In the genomic region with DNA sequence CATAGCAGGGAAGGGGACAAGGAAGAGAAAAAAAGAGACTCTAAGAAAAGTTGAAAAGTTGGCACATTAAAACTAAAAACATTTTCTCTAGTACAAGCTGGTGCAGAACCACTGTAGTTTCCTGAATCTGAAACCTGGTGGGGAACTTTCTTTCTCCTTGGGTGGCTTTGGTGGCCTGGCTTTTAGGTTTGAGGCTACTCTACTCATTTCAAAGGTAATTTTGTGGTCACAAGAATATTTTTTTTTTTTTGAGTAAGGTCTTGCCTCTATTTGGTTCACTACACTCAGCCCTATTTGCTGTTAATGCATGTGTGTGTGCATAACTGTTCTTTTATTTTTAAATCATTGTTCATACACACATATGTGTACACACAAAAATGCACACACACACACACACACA, we compare ENCODE assay signal across 7 mouse cellular contexts. TPM values are rescaled to one million over a fixed set of nuclear protein-coding genes. Genes with fewer than 3 reads are reported as not detected.
A peak's percentile ranks its signal among the peaks of the same experiment; 100 is the strongest.
DNase-seq lines count a peak whose midpoint lies in the region; ATAC-seq and TF ChIP-seq lines count a peak whose summit lies in the region.

No protein-coding gene starts in this region.

- peak overlapping the region; percentile 49 for H3K4me3 ChIP-seq in kidney, embryonic 16.5 days (ENCODE audit: low read length)
- H3K4me3 ChIP-seq in forebrain, embryonic 12.5 days (replicated peaks): peak overlapping the region; percentile 47
- peak overlapping the region; percentile 53; the same call in 1 of the 2 replicates for H3K4me3 ChIP-seq in intestine, postnatal 0 days (ENCODE audit: low read depth, low read length)
- peak overlapping the region; percentile 57 for H3K4me3 ChIP-seq in neural tube, embryonic 15.5 days (replicated peaks)

- H3K4me1 ChIP-seq in kidney, embryonic 16.5 days (ENCODE audit: insufficient read depth, low read length): no peaks in the 10 kb centered on the region
- H3K4me1 ChIP-seq in forebrain, embryonic 12.5 days: peaks cover 7% of the 10 kb centered on the region
- H3K4me1 ChIP-seq in intestine, postnatal 0 days (replicated peaks; ENCODE audit: control insufficient read depth, insufficient read depth, low read length): no peaks in the 10 kb centered on the region
- peaks cover 12% of the 10 kb centered on the region for H3K4me1 ChIP-seq in neural tube, embryonic 15.5 days

- no peak for DNase-seq in kidney, postnatal 36 days
- DNase-seq in cerebellum, adult 11-12 months: no peak
- DNase-seq in spleen, postnatal 10 days (ENCODE audit: low spot score in 2 of 2): no peak

- no peak for ATAC-seq in kidney, embryonic 16.5 days (ENCODE audit: low FRiP score, low TSS enrichment)
- ATAC-seq in forebrain, embryonic 12.5 days (ENCODE audit: low FRiP score): no peak
- ATAC-seq in intestine, postnatal 0 days: no peak
- ATAC-seq in neural tube, embryonic 15.5 days (ENCODE audit: low FRiP score): no peak

- H3K27ac ChIP-seq in kidney, embryonic 16.5 days (ENCODE audit: low read length): no peak overlapping the region; the same call in 1 of the 2 replicates
- H3K27ac ChIP-seq in forebrain, embryonic 12.5 days: no peak overlapping the region
- 0 out of 2 replicates have a peak overlapping the region, but pooled peaks have one; percentile 68 for H3K27ac ChIP-seq in intestine, postnatal 0 days (ENCODE audit: low read depth, low read length)
- no peak overlapping the region for H3K27ac ChIP-seq in neural tube, embryonic 15.5 days (replicated peaks)

- no peak for TF ChIP-seq CTCF in intestine, postnatal 0 days (IDR thresholded peaks at IDR 0.05; ENCODE audit: low read depth)

- no peak overlapping the region for H3K9ac ChIP-seq in kidney, embryonic 16.5 days (replicated peaks; ENCODE audit: low read length)
- no peak overlapping the region for H3K9ac ChIP-seq in forebrain, embryonic 12.5 days
- H3K9ac ChIP-seq in intestine, postnatal 0 days (ENCODE audit: low read depth, low read length): no peak overlapping the region
- no peak overlapping the region for H3K9ac ChIP-seq in neural tube, embryonic 15.5 days (replicated peaks)

- no peaks in the 10 kb centered on the region for H3K9me3 ChIP-seq in kidney, embryonic 16.5 days (ENCODE audit: low read length)
- H3K9me3 ChIP-seq in forebrain, embryonic 12.5 days: no peaks in the 10 kb centered on the region
- H3K9me3 ChIP-seq in intestine, postnatal 0 days (ENCODE audit: control insufficient read depth): no peaks in the 10 kb centered on the region
- H3K9me3 ChIP-seq in neural tube, embryonic 15.5 days (replicated peaks): no peaks in the 10 kb centered on the region

- peak overlapping the region; percentile 52 for H3K4me2 ChIP-seq in kidney, embryonic 16.5 days (replicated peaks; ENCODE audit: low read depth, low read length)
- peak overlapping the region; percentile 93 for H3K4me2 ChIP-seq in forebrain, embryonic 12.5 days
- peak overlapping the region; percentile 63 for H3K4me2 ChIP-seq in intestine, postnatal 0 days (replicated peaks; ENCODE audit: low read depth)
- peak overlapping the region; percentile 96 for H3K4me2 ChIP-seq in neural tube, embryonic 15.5 days

- no peaks in the 10 kb centered on the region for H3K27me3 ChIP-seq in kidney, embryonic 16.5 days (ENCODE audit: insufficient read depth, low read length)
- H3K27me3 ChIP-seq in forebrain, embryonic 12.5 days: no peaks in the 10 kb centered on the region
- no peaks in the 10 kb centered on the region for H3K27me3 ChIP-seq in intestine, postnatal 0 days (replicated peaks; ENCODE audit: control insufficient read depth, insufficient read depth, low read length)
- H3K27me3 ChIP-seq in neural tube, embryonic 15.5 days (replicated peaks): 0 out of 2 replicates have a peak, but pooled peaks cover 3% of the 10 kb centered on the region

- no peaks in the 10 kb centered on the region for H3K36me3 ChIP-seq in kidney, embryonic 16.5 days (ENCODE audit: insufficient read depth, low read length)
- no peaks in the 10 kb centered on the region for H3K36me3 ChIP-seq in forebrain, embryonic 12.5 days (replicated peaks)
- no peaks in the 10 kb centered on the region for H3K36me3 ChIP-seq in intestine, postnatal 0 days (ENCODE audit: control insufficient read depth, insufficient read depth)
- no peaks in the 10 kb centered on the region for H3K36me3 ChIP-seq in neural tube, embryonic 15.5 days

RNA-seq across cellular contexts. Expression of a gene that starts 0.4 kb away (rescaled TPM):
- polyA plus RNA-seq in kidney, embryonic 16.5 days (2015; fragmentation: Nextera tagmentation; extraction: Ambion mirVana): 77.9 and 78.6 TPM in 2 replicates
- 4.9 and 6.6 TPM in 2 replicates for polyA plus RNA-seq in forebrain, embryonic 12.5 days (2016; fragmentation: Nextera tagmentation; extraction: Ambion mirVana)
- 15.7 and 15.9 TPM in 2 replicates for polyA plus RNA-seq in intestine, postnatal 0 days (2015; fragmentation: Nextera tagmentation; extraction: Ambion mirVana)
- 17.0 and 20.9 TPM in 2 replicates for polyA plus RNA-seq in neural tube, embryonic 15.5 days (2015; fragmentation: Nextera tagmentation; extraction: Ambion mirVana)
